Mouse (Mus musculus): Measurements from ENCODE around the gene Fzd9. TPM values are rescaled to one million over a fixed set of nuclear protein-coding genes. Genes with fewer than 3 reads are reported as not detected.

Fzd9 gene
- polyA plus RNA-seq, 1 experiment = 6.5 TPM

GRCm38 (mm10) chr5:135222066-135222465 is 29.0 kb downstream of the Fzd9 start:
- TF ChIP-seq CEBPB (IDR thresholded peaks at IDR 0.05; ENCODE audit: insufficient read depth, poor library complexity, severe bottlenecking) = no peak
- TF ChIP-seq TCF12 (IDR thresholded peaks at IDR 0.05; ENCODE audit: insufficient read depth, poor library complexity, severe bottlenecking) = no peak
- TF ChIP-seq POLR2AphosphoS2 (IDR thresholded peaks at IDR 0.05; ENCODE audit: insufficient read length, low read depth) = no peak
- no peak for TF ChIP-seq REST (IDR thresholded peaks at IDR 0.05; ENCODE audit: insufficient read depth, insufficient read length)
- TF ChIP-seq MAX (IDR thresholded peaks at IDR 0.05; ENCODE audit: low read depth) = no peak
- no peak for TF ChIP-seq MYOG (IDR thresholded peaks at IDR 0.05; ENCODE audit: control insufficient read depth in 1 of 3, insufficient read depth in 1 of 3, insufficient read length in 2 of 3, low read depth in 2 of 3)
- TF ChIP-seq TCF3 (IDR thresholded peaks at IDR 0.05; ENCODE audit: insufficient read length, low read depth) = no peak
- no peak for TF ChIP-seq E2F4 (IDR thresholded peaks at IDR 0.05; ENCODE audit: insufficient read depth)
- no peak for TF ChIP-seq USF1 (IDR thresholded peaks at IDR 0.05; ENCODE audit: low read depth)
- TF ChIP-seq POLR2A (IDR thresholded peaks at IDR 0.05; ENCODE audit: insufficient read length, low read depth) = no peak
- no peak for TF ChIP-seq SRF (IDR thresholded peaks at IDR 0.05; ENCODE audit: control insufficient read depth, insufficient read length, low read depth)
- Histone ChIP-seq H3K27me3 (ENCODE audit: control insufficient read depth, insufficient read depth, insufficient read length) (no peaks in the 10 kb centered on the region), H3K4me2 (ENCODE audit: low read depth) (no peak overlapping the region), H3ac (ENCODE audit: control insufficient read depth, insufficient read length) (no peak overlapping the region), H3K4me3 (no peak overlapping the region), H3K36me3 (ENCODE audit: control insufficient read depth, insufficient read depth) (peaks cover 73% of the 10 kb centered on the region), H3K79me2 (ENCODE audit: control insufficient read depth, insufficient read depth) (no peaks in the 10 kb centered on the region)

GRCm38 (mm10) chr5:135220941-135221340 is 30.1 kb downstream of the Fzd9 start:
- no peak overlapping the region for H3ac ChIP-seq (ENCODE audit: control insufficient read depth, insufficient read length)
- H3K4me2 ChIP-seq (ENCODE audit: low read depth) = no peak overlapping the region
- TF ChIP-seq TCF3 (IDR thresholded peaks at IDR 0.05; ENCODE audit: insufficient read length, low read depth) (no peak), MYOD1 (IDR thresholded peaks at IDR 0.05; ENCODE audit: control insufficient read depth in 1 of 3, insufficient read length in 2 of 3, low read depth in 2 of 3) (no peak), SRF (IDR thresholded peaks at IDR 0.05; ENCODE audit: control insufficient read depth, insufficient read length, low read depth) (no peak), POLR2A (IDR thresholded peaks at IDR 0.05; ENCODE audit: insufficient read length, low read depth) (no peak), E2F4 (IDR thresholded peaks at IDR 0.05; ENCODE audit: insufficient read depth) (no peak), MAX (IDR thresholded peaks at IDR 0.05; ENCODE audit: low read depth) (no peak), POLR2AphosphoS2 (IDR thresholded peaks at IDR 0.05; ENCODE audit: insufficient read length, low read depth) (no peak), MYOG (IDR thresholded peaks at IDR 0.05; ENCODE audit: control insufficient read depth in 1 of 3, insufficient read depth in 1 of 3, insufficient read length in 2 of 3, low read depth in 2 of 3) (no peak), REST (IDR thresholded peaks at IDR 0.05; ENCODE audit: insufficient read depth, insufficient read length) (no peak), USF1 (IDR thresholded peaks at IDR 0.05; ENCODE audit: low read depth) (no peak)
- peaks cover 73% of the 10 kb centered on the region for H3K36me3 ChIP-seq (ENCODE audit: control insufficient read depth, insufficient read depth)
- H3K4me3 ChIP-seq = no peak overlapping the region
- H3K27me3 ChIP-seq (ENCODE audit: control insufficient read depth, insufficient read depth, insufficient read length) = no peaks in the 10 kb centered on the region
- H3K79me2 ChIP-seq (ENCODE audit: control insufficient read depth, insufficient read depth) = no peaks in the 10 kb centered on the region

- Histone ChIP-seq H3K27me3 (ENCODE audit: control insufficient read depth, insufficient read depth, insufficient read length) (no peaks in the 10 kb centered on the region), H3K4me2 (ENCODE audit: low read depth) (no peak overlapping the region), H3K4me3 (no peak overlapping the region), H3ac (ENCODE audit: control insufficient read depth, insufficient read length) (no peak overlapping the region), H3K79me2 (ENCODE audit: control insufficient read depth, insufficient read depth) (no peaks in the 10 kb centered on the region), H3K36me3 (ENCODE audit: control insufficient read depth, insufficient read depth) (peaks cover 57% of the 10 kb centered on the region)
- TF ChIP-seq TCF12 (IDR thresholded peaks at IDR 0.05; ENCODE audit: insufficient read depth, poor library complexity, severe bottlenecking) (no peak), SRF (IDR thresholded peaks at IDR 0.05; ENCODE audit: control insufficient read depth, insufficient read length, low read depth) (no peak), TCF3 (IDR thresholded peaks at IDR 0.05; ENCODE audit: insufficient read length, low read depth) (no peak), CEBPB (IDR thresholded peaks at IDR 0.05; ENCODE audit: insufficient read depth, poor library complexity, severe bottlenecking) (no peak), E2F4 (IDR thresholded peaks at IDR 0.05; ENCODE audit: insufficient read depth) (no peak), MAX (IDR thresholded peaks at IDR 0.05; ENCODE audit: low read depth) (no peak)
These were observed 34.2 kb downstream of the Fzd9 start for GRCm38 (mm10) chr5:135216871-135217270.

GRCm38 (mm10) chr5:135208197-135208596 is 42.8 kb downstream of the Fzd9 start:
- Histone ChIP-seq H3K36me3 (ENCODE audit: control insufficient read depth, insufficient read depth) (peaks cover 71% of the 10 kb centered on the region), H3ac (ENCODE audit: control insufficient read depth, insufficient read length) (no peak overlapping the region), H3K4me2 (ENCODE audit: low read depth) (no peak overlapping the region), H3K79me2 (ENCODE audit: control insufficient read depth, insufficient read depth) (peaks cover 19% of the 10 kb centered on the region), H3K27me3 (ENCODE audit: control insufficient read depth, insufficient read depth, insufficient read length) (no peaks in the 10 kb centered on the region), H3K4me3 (no peak overlapping the region)
- no peak for TF ChIP-seq POLR2A (IDR thresholded peaks at IDR 0.05; ENCODE audit: insufficient read length, low read depth)
- TF ChIP-seq MYOD1 (IDR thresholded peaks at IDR 0.05; ENCODE audit: control insufficient read depth in 1 of 3, insufficient read length in 2 of 3, low read depth in 2 of 3) = no peak

- H3K27me3 ChIP-seq (ENCODE audit: control insufficient read depth, insufficient read depth, insufficient read length) = no peaks in the 10 kb centered on the region
- H3K4me2 ChIP-seq (ENCODE audit: low read depth) = no peak overlapping the region
- H3K79me2 ChIP-seq (ENCODE audit: control insufficient read depth, insufficient read depth) = peaks cover 61% of the 10 kb centered on the region
- TF ChIP-seq POLR2AphosphoS2 (IDR thresholded peaks at IDR 0.05; ENCODE audit: insufficient read length, low read depth) (no peak), USF1 (IDR thresholded peaks at IDR 0.05; ENCODE audit: low read depth) (peak; percentile 86)
- H3K36me3 ChIP-seq (ENCODE audit: control insufficient read depth, insufficient read depth) = peaks cover 66% of the 10 kb centered on the region
- no peak overlapping the region for H3K4me3 ChIP-seq
- H3ac ChIP-seq (ENCODE audit: control insufficient read depth, insufficient read length) = no peak overlapping the region
These were observed 48.3 kb downstream of the Fzd9 start for GRCm38 (mm10) chr5:135202763-135203162.

Other genes starting within 250 kb of the Fzd9 start
- 33.0 TPM for gene Abhd11, start 242.1 kb downstream of the Fzd9 start, polyA plus RNA-seq (2012; fragmentation: generic; extraction: Trizol)
- gene Stx1a, start 227.7 kb downstream of the Fzd9 start, polyA plus RNA-seq (2012; fragmentation: generic; extraction: Trizol) = 4.4 TPM
- 31.6 TPM for gene Dnajc30, start 187.0 kb downstream of the Fzd9 start, polyA plus RNA-seq (2012; fragmentation: generic; extraction: Trizol)
- 51.8 TPM for gene Bud23, start 186.3 kb downstream of the Fzd9 start, polyA plus RNA-seq (2012; fragmentation: generic; extraction: Trizol)
- 3.3 TPM for gene Vps37d, start 173.0 kb downstream of the Fzd9 start, polyA plus RNA-seq (2012; fragmentation: generic; extraction: Trizol)
- gene Mlxipl, start 161.3 kb downstream of the Fzd9 start, polyA plus RNA-seq (2012; fragmentation: generic; extraction: Trizol) = not detected
- 17.1 TPM for gene Tbl2, start 101.6 kb downstream of the Fzd9 start, polyA plus RNA-seq (2012; fragmentation: generic; extraction: Trizol)
- 37.3 TPM for gene Bcl7b, start 82.9 kb downstream of the Fzd9 start, polyA plus RNA-seq (2012; fragmentation: generic; extraction: Trizol)
- gene Baz1b, start 64.0 kb downstream of the Fzd9 start, polyA plus RNA-seq (2012; fragmentation: generic; extraction: Trizol) = 22.1 TPM
- not detected for gene Fkbp6, start 98.8 kb upstream of the Fzd9 start, polyA plus RNA-seq (2012; fragmentation: generic; extraction: Trizol)
- gene Trim50, start 102.1 kb upstream of the Fzd9 start, polyA plus RNA-seq (2012; fragmentation: generic; extraction: Trizol) = not detected
- gene Nsun5, start 118.7 kb upstream of the Fzd9 start, polyA plus RNA-seq (2012; fragmentation: generic; extraction: Trizol) = 22.7 TPM
- gene Pom121, start 143.3 kb upstream of the Fzd9 start, polyA plus RNA-seq (2012; fragmentation: generic; extraction: Trizol) = 14.0 TPM